Mouse (Mus musculus): ENCODE data around the gene Btbd2. TPM values are rescaled to one million over a fixed set of nuclear protein-coding genes. Genes with fewer than 3 reads are reported as not detected.

The Btbd2 gene
- total and polyA plus RNA-seq, 2 experiments from 2014 or later = 36.7 to 92.2 TPM

GRCm38 (mm10) chr10:80702536-80703390 is 45.9 kb upstream of the Btbd2 start:
- Histone ChIP-seq H3K9me3 (replicated peaks; ENCODE audit: control insufficient read depth, low read length) (no peaks in the 10 kb centered on the region), H3K4me3 (ENCODE audit: low read depth, low read length) (peak overlapping the region; percentile 56), H3K4me2 (ENCODE audit: low read depth, low read length) (peak overlapping the region; percentile 74), H3K4me1 (ENCODE audit: control insufficient read depth, insufficient read depth) (peaks cover 12% of the 10 kb centered on the region; the same call in 1 of the 2 replicates), H3K27me3 (ENCODE audit: control insufficient read depth, insufficient read depth, low read length) (no peaks in the 10 kb centered on the region), H3K27ac (ENCODE audit: low read depth) (peak overlapping the region; percentile 69), H3K36me3 (replicated peaks; ENCODE audit: control insufficient read depth, insufficient read depth, low read length) (peaks cover 21% of the 10 kb centered on the region), H3K9ac (replicated peaks; ENCODE audit: low read depth, low read length) (peak overlapping the region; percentile 34; the same call in 1 of the 2 replicates)
- peak; percentile 82 for ATAC-seq (ENCODE audit: insufficient read depth, low read depth)
- TF ChIP-seq CTCF (IDR thresholded peaks at IDR 0.05; ENCODE audit: low read depth) = no peak
- TF ChIP-seq EP300 (IDR thresholded peaks at IDR 0.05; ENCODE audit: low read depth) = peak; percentile 28; the same call in 1 of the 2 replicates
- WGBS = 2% methylated on average over 47 of the region's 47 CpGs
- DNase-seq (ENCODE audit: low spot score) = peak; percentile 88

DNA sequence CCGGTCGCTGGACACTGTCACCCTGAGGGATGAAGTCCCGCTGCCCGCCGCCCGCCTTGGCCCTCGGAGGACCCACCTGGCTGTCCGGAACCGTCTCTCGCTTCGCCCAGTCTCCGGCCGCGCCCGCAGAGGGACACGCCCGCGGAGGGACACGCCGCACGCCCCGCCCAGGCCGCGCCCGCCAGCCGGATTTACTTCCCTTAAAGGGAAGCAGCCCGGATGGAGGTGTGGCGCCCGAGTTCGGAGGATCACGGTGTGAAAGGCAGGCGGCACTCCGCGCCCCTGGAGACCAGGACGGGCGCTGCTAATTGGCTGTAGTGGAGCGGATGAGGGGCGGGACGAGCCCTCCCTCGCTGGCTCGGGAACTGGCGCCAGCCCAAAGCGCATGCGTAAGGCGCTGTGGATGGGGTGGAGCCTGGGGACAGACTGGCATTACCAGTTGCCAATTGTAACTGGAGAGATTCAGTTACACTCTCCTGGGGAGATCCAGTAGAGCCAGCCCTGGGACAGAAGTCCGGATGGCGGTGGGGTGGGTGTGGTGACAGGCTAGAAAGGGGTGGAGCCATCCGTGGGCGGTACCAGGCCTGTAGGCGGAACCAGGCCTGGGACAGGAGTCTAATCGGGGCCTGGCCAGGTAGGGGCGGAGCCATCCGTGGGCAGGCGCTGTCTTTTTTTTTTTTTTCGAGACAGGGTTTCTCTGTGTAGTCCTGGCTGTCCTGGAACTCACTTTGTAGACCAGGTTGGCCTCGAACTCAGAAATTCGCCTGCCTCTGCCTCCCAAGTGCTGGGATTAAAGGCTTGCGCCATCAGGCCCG is 45.1 kb upstream of the Btbd2 start, which contains the start of the genes Mob3a and Izumo4:
Gene Mob3a, minus strand, starts transcription at position 257 of the 815 bp plus-strand sequence.
Gene Izumo4, plus strand, starts transcription at position 464 of the 815 bp plus-strand sequence.
- peak within 1 kb of the TSS; percentile 43; the same call in 1 of the 2 replicates for H3K9ac ChIP-seq (replicated peaks; ENCODE audit: low read depth, low read length)
- DNase-seq (ENCODE audit: low spot score) (peak; percentile 99), ATAC-seq (ENCODE audit: insufficient read depth, low read depth) (peak; percentile 95)
- H3K27me3 ChIP-seq (ENCODE audit: control insufficient read depth, insufficient read depth, low read length) = no peaks in the 10 kb centered on the region
- peak within 1 kb of the TSS; percentile 74 for H3K4me2 ChIP-seq (ENCODE audit: low read depth, low read length)
- H3K4me3 ChIP-seq (ENCODE audit: low read depth, low read length) = peak within 1 kb of the TSS; percentile 56
- no peaks in the 10 kb centered on the region for H3K9me3 ChIP-seq (replicated peaks; ENCODE audit: control insufficient read depth, low read length)
- H3K27ac ChIP-seq (ENCODE audit: low read depth) = peak within 1 kb of the TSS; percentile 69
- H3K4me1 ChIP-seq (ENCODE audit: control insufficient read depth, insufficient read depth) = peaks cover 12% of the 10 kb centered on the region; the same call in 1 of the 2 replicates
- under 1% methylated on average over 59 of the region's 59 CpGs for WGBS
- H3K36me3 ChIP-seq (replicated peaks; ENCODE audit: control insufficient read depth, insufficient read depth, low read length) = peaks cover 13% of the 10 kb centered on the region
- TF ChIP-seq CTCF (IDR thresholded peaks at IDR 0.05; ENCODE audit: low read depth) (no peak), EP300 (IDR thresholded peaks at IDR 0.05; ENCODE audit: low read depth) (no peak)

- H3K4me2 ChIP-seq (ENCODE audit: low read depth, low read length) = peak overlapping the region; percentile 62
- no peaks in the 10 kb centered on the region for H3K27me3 ChIP-seq (ENCODE audit: control insufficient read depth, insufficient read depth, low read length)
- ATAC-seq (ENCODE audit: insufficient read depth, low read depth) = no peak
- peak overlapping the region; percentile 56 for H3K4me3 ChIP-seq (ENCODE audit: low read depth, low read length)
- H3K4me1 ChIP-seq (ENCODE audit: control insufficient read depth, insufficient read depth) = peaks cover 12% of the 10 kb centered on the region; the same call in 1 of the 2 replicates
- 0 out of 2 replicates have a peak overlapping the region, but pooled peaks have one; percentile 43 for H3K9ac ChIP-seq (replicated peaks; ENCODE audit: low read depth, low read length)
- no peaks in the 10 kb centered on the region for H3K9me3 ChIP-seq (replicated peaks; ENCODE audit: control insufficient read depth, low read length)
- no peak for DNase-seq (ENCODE audit: low spot score)
- TF ChIP-seq CTCF (IDR thresholded peaks at IDR 0.05; ENCODE audit: low read depth) (no peak), EP300 (IDR thresholded peaks at IDR 0.05; ENCODE audit: low read depth) (no peak)
- 0 out of 2 replicates have a peak, but pooled peaks cover 5% of the 10 kb centered on the region for H3K36me3 ChIP-seq (replicated peaks; ENCODE audit: control insufficient read depth, insufficient read depth, low read length)
- WGBS = 37% methylated on average over 4 of the region's 4 CpGs
- H3K27ac ChIP-seq (ENCODE audit: low read depth) = no peak overlapping the region
Measured at GRCm38 (mm10) chr10:80700732-80701131, 43.9 kb upstream of the Btbd2 start.

DNA sequence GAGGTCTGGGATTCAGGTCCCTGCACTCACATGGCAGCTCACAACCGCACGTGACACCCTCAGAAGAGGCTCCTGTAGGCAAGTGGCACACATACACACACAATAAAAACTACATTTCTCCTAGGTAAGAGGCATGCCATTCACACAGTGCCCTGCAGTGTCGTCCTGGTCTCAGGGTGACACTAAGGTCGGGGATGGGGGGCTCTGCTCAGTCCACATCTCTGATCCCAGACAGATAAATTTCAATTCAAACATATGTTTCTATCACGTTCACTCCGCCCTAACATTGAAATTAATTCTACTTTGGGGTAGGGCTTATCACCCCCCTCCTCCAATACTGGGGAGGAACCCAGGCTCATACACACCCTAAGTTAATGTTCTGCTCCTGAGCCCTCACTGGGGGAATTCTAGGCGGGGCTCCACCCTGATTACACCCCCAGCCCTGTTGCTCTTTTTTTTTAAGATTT is 43.2 kb upstream of the Btbd2 start:
- ATAC-seq (ENCODE audit: insufficient read depth, low read depth) = no peak
- H3K36me3 ChIP-seq (replicated peaks; ENCODE audit: control insufficient read depth, insufficient read depth, low read length) = 0 out of 2 replicates have a peak, but pooled peaks cover 5% of the 10 kb centered on the region
- H3K27ac ChIP-seq (ENCODE audit: low read depth) = no peak overlapping the region
- H3K9me3 ChIP-seq (replicated peaks; ENCODE audit: control insufficient read depth, low read length) = no peaks in the 10 kb centered on the region
- no peak for DNase-seq (ENCODE audit: low spot score)
- no peak overlapping the region; the same call in 1 of the 2 replicates for H3K4me2 ChIP-seq (ENCODE audit: low read depth, low read length)
- no peaks in the 10 kb centered on the region for H3K27me3 ChIP-seq (ENCODE audit: control insufficient read depth, insufficient read depth, low read length)
- no peak overlapping the region for H3K4me3 ChIP-seq (ENCODE audit: low read depth, low read length)
- WGBS = 80% methylated on average over 7 of the region's 7 CpGs
- peaks cover 14% of the 10 kb centered on the region; the same call in 1 of the 2 replicates for H3K4me1 ChIP-seq (ENCODE audit: control insufficient read depth, insufficient read depth)
- TF ChIP-seq CTCF (IDR thresholded peaks at IDR 0.05; ENCODE audit: low read depth) = no peak
- no peak for TF ChIP-seq EP300 (IDR thresholded peaks at IDR 0.05; ENCODE audit: low read depth)
- no peak overlapping the region for H3K9ac ChIP-seq (replicated peaks; ENCODE audit: low read depth, low read length)

- peaks cover 9% of the 10 kb centered on the region; the same call in 1 of the 2 replicates for H3K36me3 ChIP-seq (replicated peaks; ENCODE audit: control insufficient read depth, insufficient read depth, low read length)
- no peaks in the 10 kb centered on the region for H3K27me3 ChIP-seq (ENCODE audit: control insufficient read depth, insufficient read depth, low read length)
- H3K4me2 ChIP-seq (ENCODE audit: low read depth, low read length) = no peak overlapping the region
- H3K9ac ChIP-seq (replicated peaks; ENCODE audit: low read depth, low read length) = no peak overlapping the region
- no peak for ATAC-seq (ENCODE audit: insufficient read depth, low read depth)
- WGBS = 89% methylated on average over 9 of the region's 9 CpGs
- no peak for TF ChIP-seq CTCF (IDR thresholded peaks at IDR 0.05; ENCODE audit: low read depth)
- no peak for TF ChIP-seq EP300 (IDR thresholded peaks at IDR 0.05; ENCODE audit: low read depth)
- H3K27ac ChIP-seq (ENCODE audit: low read depth) = no peak overlapping the region
- H3K9me3 ChIP-seq (replicated peaks; ENCODE audit: control insufficient read depth, low read length) = no peaks in the 10 kb centered on the region
- peaks cover 21% of the 10 kb centered on the region; the same call in 1 of the 2 replicates for H3K4me1 ChIP-seq (ENCODE audit: control insufficient read depth, insufficient read depth)
- DNase-seq (ENCODE audit: low spot score) = no peak
- H3K4me3 ChIP-seq (ENCODE audit: low read depth, low read length) = no peak overlapping the region
Measured at GRCm38 (mm10) chr10:80698605-80699004, 41.7 kb upstream of the Btbd2 start.

All from heart, postnatal 0 days (tissue).